Mouse (Mus musculus): Measurements from ENCODE around the gene Hnrnpdl.

DNA sequence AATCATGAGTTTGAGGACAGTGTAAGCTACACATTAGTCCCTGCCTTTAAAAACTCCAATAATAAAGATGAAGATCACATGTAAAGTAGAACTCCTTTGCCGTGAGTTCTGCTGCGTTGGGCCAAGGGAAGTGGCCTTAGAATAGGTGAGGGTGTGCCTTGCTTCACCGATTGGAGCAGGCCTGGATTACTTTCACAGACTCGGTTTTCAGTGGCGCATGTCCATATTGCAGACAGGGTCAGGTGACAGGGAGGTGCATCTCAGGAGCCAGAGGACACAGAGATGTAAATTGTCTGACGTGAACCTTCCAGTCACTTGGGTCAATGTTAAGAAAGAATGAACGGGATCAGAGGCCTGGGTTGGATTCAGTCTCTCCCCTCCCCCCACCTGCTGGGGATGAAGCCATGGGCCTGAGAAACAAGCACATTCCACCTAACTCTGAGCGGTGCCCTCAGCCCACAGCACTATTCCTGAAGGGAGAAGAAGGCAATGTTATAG, 7.7 kb upstream of the Hnrnpdl start:
- TF ChIP-seq CTCF (IDR thresholded peaks at IDR 0.05; ENCODE audit: borderline replicate concordance, insufficient read depth, low read depth, low read length) (no peak), POLR2A (IDR thresholded peaks at IDR 0.05; ENCODE audit: borderline replicate concordance, insufficient read depth, low read length) (no peak)
